Mouse (Mus musculus): Measurements from ENCODE around the gene Rasgef1c. TPM values are rescaled to one million over a fixed set of nuclear protein-coding genes. Genes with fewer than 3 reads are reported as not detected.

The Rasgef1c gene
- 1.2 and 1.6 TPM in 2 replicates for polyA plus RNA-seq (2015; fragmentation: Nextera tagmentation; extraction: Ambion mirVana)

GRCm38 (mm10) chr11:49901659-49902458, at the start of gene Rasgef1c:
Gene Rasgef1c (plus strand): TSS chr11:49901835.

DNA sequence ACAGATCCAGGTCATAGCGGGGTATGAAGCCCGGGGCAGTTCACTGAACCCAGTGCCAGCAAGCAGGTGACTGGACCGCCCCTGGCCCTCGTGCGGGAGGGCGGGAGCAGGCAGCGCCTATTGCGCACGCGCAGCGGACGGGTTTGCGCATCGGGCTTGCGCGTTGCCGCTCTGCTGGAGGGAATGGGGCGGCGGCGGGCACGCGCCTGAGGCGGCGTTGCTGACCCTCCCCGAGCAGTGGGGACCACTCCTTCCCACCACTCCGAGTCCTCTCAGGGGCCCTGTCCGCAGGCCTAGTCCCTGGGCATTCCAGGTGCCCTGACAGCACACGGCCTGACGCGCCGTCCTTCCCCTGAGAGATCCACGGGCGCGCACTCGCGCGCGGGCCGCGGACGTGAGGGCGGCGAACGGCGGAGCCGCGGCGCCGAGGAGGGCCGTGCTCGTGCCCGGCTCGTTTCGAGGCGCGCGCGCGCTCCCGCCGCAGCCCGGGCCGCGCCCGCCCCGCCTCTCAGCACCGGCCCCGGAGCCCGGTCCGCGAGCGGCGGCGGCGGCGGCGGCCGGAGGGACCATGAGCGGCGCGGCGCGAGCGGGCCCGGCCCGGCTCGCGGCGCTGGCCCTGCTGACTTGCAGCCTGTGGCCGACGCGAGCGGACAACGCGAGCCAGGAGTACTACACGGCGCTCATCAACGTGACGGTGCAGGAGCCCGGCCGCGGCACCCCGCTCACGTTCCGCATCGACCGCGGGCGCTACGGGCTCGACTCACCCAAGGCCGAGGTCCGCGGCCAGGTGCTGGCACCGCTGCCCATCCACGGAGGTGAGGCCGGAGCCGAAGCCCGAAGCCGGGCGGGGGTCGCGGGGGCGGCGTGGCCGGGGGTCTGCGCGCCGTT, 123.4 kb downstream of the Rasgef1c start, which contains the start of gene Rnf130:
Gene Rnf130 (plus strand): TSS at position 514 of the 888 bp plus-strand sequence.

Small RNA genes within 50 kb of the gene (microRNA-seq; reads per million reads assigned to microRNA genes)
- 0 reads per million in 2 experiments for gene Gm23492

Other genes with a start within 250 kb of the Rasgef1c start
- gene Scgb3a1, start 238.2 kb upstream of the Rasgef1c start, polyA plus RNA-seq (2015; fragmentation: Nextera tagmentation; extraction: Ambion mirVana) = 0.30 TPM in 1 of 2 replicates, not detected in the other
- gene Cnot6, start 189.1 kb upstream of the Rasgef1c start, polyA plus RNA-seq (2015; fragmentation: Nextera tagmentation; extraction: Ambion mirVana) = 15.1 and 19.8 TPM in 2 replicates
- gene Gfpt2, start 107.7 kb upstream of the Rasgef1c start, polyA plus RNA-seq (2015; fragmentation: Nextera tagmentation; extraction: Ambion mirVana) = 9.0 and 12.6 TPM in 2 replicates
- gene Mapk9, start 55.1 kb upstream of the Rasgef1c start, polyA plus RNA-seq (2015; fragmentation: Nextera tagmentation; extraction: Ambion mirVana) = 15.0 and 18.7 TPM in 2 replicates
- gene Rnf130, start 123.5 kb downstream of the Rasgef1c start, polyA plus RNA-seq (2015; fragmentation: Nextera tagmentation; extraction: Ambion mirVana) = 42.7 and 55.2 TPM in 2 replicates
- 15.9 and 17.8 TPM in 2 replicates for gene Tbc1d9b, start 229.6 kb downstream of the Rasgef1c start, polyA plus RNA-seq (2015; fragmentation: Nextera tagmentation; extraction: Ambion mirVana)

Measured in skeletal muscle tissue, postnatal 0 days (tissue).